Mouse (Mus musculus): ENCODE results near the gene Smim13.

Gene Smim13

DNA sequence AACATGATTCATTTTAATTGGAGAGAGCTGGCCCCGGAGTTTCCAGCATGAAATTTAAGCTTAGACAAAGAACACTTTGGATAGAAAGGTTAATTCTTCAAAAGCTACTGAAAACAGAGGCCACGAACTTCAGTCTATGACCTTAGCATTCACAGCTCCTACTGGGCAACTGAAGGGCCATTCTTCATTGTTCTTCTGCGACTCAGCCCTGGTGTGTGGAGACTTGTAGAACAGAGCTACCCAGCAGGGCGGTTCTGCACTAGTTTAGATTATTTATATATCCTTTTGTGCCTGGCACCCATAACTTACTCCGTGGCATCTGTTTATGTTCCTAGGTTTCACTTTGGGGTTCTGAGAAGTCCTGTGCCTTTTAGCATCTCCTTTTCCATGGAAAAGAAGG is 44.0 kb downstream of the Smim13 start:
- DNase-seq = no peak

DNA sequence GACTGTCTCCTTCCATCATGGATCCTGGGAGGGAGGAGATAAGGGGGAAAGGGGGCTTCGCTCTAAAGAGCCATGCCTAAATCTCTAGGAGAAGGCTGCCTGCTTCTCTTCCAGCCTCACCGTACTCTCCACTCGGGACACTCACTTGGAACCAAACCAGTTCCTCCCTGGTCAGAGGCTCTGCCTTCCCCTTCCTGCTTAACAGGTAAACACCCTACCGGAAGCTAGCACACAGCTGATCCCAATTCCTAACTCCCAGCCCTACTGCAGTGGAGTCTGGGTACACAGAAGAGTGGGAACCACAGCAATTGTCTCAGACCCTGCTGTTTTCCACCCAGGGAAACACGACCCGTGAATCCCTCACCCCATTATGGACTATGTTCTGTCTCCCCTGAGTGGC is 46.2 kb downstream of the Smim13 start:
- DNase-seq = no peak

DNA sequence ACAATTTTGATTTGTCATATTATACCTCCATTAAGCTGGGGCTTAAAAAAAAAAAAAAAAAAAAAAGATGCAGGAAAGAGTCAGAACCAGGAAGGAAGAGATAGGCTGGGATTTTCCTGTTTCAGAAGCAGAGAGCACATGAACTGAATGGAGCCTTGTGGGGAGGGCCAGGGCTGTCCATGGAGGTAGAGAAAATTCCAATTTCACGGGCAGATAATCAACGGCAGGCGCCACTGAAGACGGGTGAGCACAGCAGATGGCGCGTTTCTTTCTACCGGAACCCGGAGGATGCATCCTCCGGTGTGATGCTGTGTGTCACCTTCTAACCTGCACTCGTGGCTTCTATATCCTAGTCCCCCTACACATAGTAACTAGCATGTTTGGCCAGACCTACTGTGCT is 46.8 kb downstream of the Smim13 start:
- no peak for DNase-seq

DNA sequence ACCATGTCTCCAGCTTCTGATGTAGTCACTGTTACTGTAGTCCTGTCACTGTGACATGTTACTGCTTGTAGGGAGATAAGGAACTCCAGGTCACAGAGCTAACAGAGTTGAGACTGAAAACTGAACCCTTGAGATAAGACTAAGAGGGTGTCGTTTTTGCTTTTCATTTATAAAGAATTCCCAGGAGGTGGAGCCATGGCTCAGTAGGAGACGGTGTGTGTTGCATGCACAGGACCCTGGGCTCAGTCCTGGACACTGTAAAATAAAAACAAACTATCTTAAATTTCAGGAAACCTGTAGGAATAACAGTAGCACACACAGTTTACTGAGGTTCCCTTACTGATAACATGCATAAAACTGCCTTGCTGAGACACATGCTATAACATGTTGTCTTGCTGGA is 48.9 kb downstream of the Smim13 start:
- no peak for DNase-seq

DNA sequence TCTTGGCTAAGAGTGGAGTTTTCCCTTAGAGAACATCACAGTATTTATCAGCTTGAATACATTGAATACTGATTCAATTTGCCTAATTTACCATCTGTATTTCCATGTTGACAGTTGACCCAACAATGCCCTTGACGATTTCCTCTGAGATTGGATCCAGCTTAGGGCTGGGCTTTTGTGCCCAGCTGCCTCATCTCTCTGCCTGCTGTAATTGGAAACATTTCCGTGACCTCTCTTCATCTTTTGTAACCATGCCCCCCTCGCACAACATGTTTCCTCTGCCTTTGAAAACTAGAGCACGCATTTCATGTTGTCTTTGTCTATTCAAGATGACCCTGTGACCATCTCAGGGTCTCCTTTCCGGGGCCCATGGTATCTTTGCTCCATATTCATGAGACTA is 49.4 kb downstream of the Smim13 start:
- no peak for DNase-seq

DNA sequence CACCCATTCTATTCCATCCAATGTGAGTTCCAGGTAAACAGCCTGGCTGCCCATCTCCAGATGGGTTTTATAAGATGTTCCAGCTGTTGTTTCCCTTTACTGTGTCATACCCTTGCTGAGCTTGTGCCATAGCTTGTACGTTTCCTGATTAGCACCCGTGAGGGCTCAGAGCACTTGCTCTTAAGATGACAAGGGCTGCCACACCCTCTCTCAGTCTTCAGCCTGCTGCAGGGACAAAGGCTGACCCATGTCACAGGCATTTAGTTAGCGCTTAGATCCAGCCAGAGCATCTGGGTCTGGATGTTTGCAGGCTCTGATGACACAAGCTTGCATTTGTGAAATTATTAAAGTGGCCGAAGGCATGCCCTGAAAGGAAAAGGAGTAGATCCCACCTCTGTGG is 50.4 kb downstream of the Smim13 start:
- no peak for DNase-seq

DNA sequence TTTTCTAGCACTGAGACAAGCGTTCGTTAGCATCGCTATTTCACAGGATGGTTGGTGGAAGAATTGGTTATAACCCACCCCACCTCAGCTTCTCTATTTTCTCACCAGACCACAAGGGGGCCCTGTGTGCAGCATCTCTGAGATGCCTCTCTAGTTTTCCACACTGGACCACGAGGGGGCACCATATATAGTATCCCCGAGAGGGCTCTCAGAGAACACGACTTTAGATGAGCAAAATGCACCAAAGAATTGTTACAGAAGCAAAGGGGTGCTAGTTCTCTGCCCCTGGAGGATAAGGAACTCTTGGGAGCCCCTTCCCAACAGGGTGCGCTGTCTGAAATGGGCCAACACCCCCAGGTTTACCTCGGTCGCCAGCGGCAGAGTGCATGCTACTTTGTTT is 53.1 kb downstream of the Smim13 start:
- peak; percentile 71 for DNase-seq

DNA sequence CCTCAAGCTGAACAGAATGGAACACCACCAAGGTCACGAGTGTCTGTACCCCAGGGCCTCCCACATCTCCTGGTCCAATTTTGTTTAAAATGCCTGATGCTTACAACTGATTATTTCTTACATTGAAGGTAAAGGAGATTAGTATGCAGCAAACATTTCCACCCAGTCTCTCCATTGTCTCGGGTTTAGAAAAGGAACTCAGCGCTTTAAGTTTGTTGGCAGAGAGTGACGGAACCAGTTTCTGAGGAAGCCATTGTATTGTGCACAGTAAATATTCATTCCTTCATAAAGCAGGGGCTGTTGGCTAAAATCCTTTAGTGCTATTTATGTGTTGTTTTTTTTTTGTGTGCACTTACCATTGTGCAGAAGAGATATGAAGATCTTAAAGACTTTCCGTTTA is 71.1 kb downstream of the Smim13 start:
- DNase-seq = no peak

DNA sequence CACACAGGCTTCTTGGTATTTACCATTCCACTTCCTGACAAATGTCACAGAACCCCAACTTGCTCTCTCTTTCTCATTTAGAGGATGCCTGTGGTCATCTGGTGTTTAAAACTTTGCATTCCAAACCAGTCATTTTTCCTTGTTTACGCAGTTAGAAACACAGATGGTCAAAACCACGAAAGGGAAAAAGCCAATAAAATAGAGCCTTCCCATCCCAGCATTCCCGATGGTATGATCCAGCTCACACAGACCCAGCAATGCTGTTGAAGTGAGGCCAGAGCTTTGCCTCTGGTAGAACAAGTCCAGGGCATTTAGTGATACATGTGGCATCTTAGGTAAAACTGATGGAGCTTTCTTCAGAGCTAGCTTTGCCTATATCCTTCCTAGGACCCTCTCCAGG is 71.8 kb downstream of the Smim13 start:
- no peak for DNase-seq

DNA sequence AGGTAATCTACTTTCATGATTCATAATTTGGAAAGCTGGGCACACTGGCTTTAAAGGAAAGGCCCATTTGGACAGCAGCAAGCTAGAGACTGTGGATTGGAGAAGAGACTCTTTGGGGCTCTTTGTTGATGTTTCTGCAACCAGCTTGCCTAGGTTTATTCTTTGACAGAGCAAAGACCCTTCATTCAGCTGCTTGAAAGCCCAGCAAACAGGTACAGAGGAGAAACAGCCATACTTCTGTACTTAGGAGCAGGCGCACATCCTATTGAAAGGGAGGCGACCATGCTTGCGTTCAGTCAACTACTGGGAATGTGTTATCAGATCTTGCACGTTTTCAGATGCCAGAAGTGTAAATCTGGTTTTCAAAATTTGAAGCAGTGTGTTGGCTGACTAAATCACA is 75.0 kb downstream of the Smim13 start:
- no peak for DNase-seq

DNA sequence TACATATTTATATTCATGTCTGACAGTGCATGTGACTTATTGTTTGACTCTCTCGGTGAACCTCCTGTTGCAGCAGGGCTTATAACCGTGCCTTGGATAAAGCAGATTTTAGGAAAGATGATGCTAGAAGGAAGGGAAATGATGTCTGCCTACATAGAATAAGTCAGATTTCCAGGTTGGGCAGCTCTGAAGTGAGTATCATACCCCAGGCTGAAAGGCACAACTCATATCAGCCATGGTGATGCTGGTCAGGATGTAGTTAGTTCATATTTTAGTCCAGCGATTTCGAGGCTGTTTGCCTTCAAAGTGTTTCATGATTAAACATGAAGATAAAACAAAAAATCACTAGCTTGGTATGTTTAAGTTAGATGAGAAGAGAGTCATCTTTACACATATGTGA is 75.7 kb downstream of the Smim13 start:
- no peak for DNase-seq

DNA sequence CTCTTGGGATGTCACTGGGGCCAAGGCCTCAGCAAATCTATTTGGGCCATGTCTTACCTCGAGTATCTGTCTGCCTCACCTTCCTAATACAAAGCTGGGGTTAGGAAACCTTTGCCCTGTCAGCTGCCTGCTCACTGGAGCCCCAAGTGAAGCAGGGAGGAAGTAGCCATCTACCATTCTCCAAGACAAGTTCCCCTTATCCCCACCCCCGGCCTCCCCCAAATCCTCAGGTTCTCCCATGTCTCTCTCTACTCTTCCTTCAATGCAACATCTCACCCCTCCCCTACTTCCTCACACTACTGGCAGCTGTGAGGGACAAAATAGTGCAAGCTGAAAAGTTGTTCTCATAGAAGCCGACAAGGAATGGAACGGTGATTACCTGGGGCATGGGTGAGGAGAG is 76.5 kb downstream of the Smim13 start:
- no peak for DNase-seq

Measured in right cerebral cortex, adult 18-20 months (tissue).